ENCODE assay signal across 21 mouse cellular contexts in genomic region chr9:118802380-118802779, GRCm38 (mm10).
DNase-seq lines count a peak whose midpoint lies in the region; ATAC-seq and TF ChIP-seq lines count a peak whose summit lies in the region.
"Had no signal": no experiment of that assay in that cellular context is flagged by ENCODE, and none has a peak within 500 bp of the region (broad histone marks: within the 10 kb centered on the region; RNA-seq: fewer than 3 reads in every experiment).

No protein-coding gene starts in this region.

- no peak for TF ChIP-seq EP300 in stomach, postnatal 0 days (optimal IDR thresholded peaks at IDR 0.05)

- no peaks in the 10 kb centered on the region for H3K9me3 ChIP-seq in embryonic facial prominence, embryonic 13.5 days
- no peaks in the 10 kb centered on the region for H3K9me3 ChIP-seq in embryonic facial prominence, embryonic 10.5 days
- H3K9me3 ChIP-seq in kidney, embryonic 14.5 days (ENCODE audit: control insufficient read depth, low read length), result no peaks in the 10 kb centered on the region
- H3K9me3 ChIP-seq in stomach, embryonic 15.5 days, result no peaks in the 10 kb centered on the region
- no peaks in the 10 kb centered on the region for H3K9me3 ChIP-seq in stomach, postnatal 0 days (ENCODE audit: control insufficient read depth, low read length)
- H3K9me3 ChIP-seq: forebrain, embryonic 12.5 days; hindbrain, embryonic 10.5 days; limb, embryonic 10.5 days; liver, embryonic 15.5 days; midbrain, embryonic 15.5 days; neural tube, embryonic 12.5 days had no signal

- no peak for ATAC-seq in embryonic facial prominence, embryonic 13.5 days (ENCODE audit: insufficient number of reproducible peaks, insufficient read depth, low FRiP score, low TSS enrichment, low read depth)
- ATAC-seq in kidney, embryonic 14.5 days (ENCODE audit: low FRiP score, low TSS enrichment), result no peak
- no peak for ATAC-seq in stomach, embryonic 15.5 days (ENCODE audit: insufficient read depth, low FRiP score, low read depth)
- ATAC-seq in stomach, postnatal 0 days (ENCODE audit: low FRiP score, low TSS enrichment), result no peak
- ATAC-seq: hindbrain, embryonic 16.5 days; midbrain, embryonic 15.5 days had no signal

- no peak for TF ChIP-seq CTCF in stomach, postnatal 0 days (IDR thresholded peaks at IDR 0.05; ENCODE audit: low read depth)

- 0 out of 2 replicates have a peak, but pooled peaks cover 3% of the 10 kb centered on the region for H3K36me3 ChIP-seq in embryonic facial prominence, embryonic 13.5 days
- peaks cover 13% of the 10 kb centered on the region; the same call in 1 of the 2 replicates for H3K36me3 ChIP-seq in embryonic facial prominence, embryonic 10.5 days (replicated peaks)
- no peaks in the 10 kb centered on the region; the same call in 1 of the 2 replicates for H3K36me3 ChIP-seq in kidney, embryonic 14.5 days (ENCODE audit: control insufficient read depth, insufficient read depth, low read length)
- no peaks in the 10 kb centered on the region for H3K36me3 ChIP-seq in stomach, embryonic 15.5 days
- no peaks in the 10 kb centered on the region for H3K36me3 ChIP-seq in stomach, postnatal 0 days (ENCODE audit: control insufficient read depth, insufficient read depth, low read length)
- H3K36me3 ChIP-seq: forebrain, embryonic 12.5 days; hindbrain, embryonic 10.5 days; limb, embryonic 10.5 days; liver, embryonic 15.5 days; midbrain, embryonic 15.5 days; neural tube, embryonic 12.5 days had no signal

- H3K4me2 ChIP-seq in embryonic facial prominence, embryonic 13.5 days, result no peak overlapping the region
- no peak overlapping the region for H3K4me2 ChIP-seq in kidney, embryonic 14.5 days (replicated peaks; ENCODE audit: low read depth, low read length)
- no peak overlapping the region for H3K4me2 ChIP-seq in stomach, embryonic 15.5 days
- no peak overlapping the region for H3K4me2 ChIP-seq in stomach, postnatal 0 days (replicated peaks; ENCODE audit: low read depth)
- H3K4me2 ChIP-seq: forebrain, embryonic 12.5 days; liver, embryonic 15.5 days; midbrain, embryonic 15.5 days; neural tube, embryonic 12.5 days had no signal

- H3K4me1 ChIP-seq in embryonic facial prominence, embryonic 13.5 days, result peaks cover 25% of the 10 kb centered on the region
- H3K4me1 ChIP-seq in embryonic facial prominence, embryonic 10.5 days, result peaks cover 8% of the 10 kb centered on the region
- H3K4me1 ChIP-seq in kidney, embryonic 14.5 days (ENCODE audit: control insufficient read depth, insufficient read depth, low read length), result peaks cover 21% of the 10 kb centered on the region
- peaks cover 12% of the 10 kb centered on the region; the same call in 1 of the 2 replicates for H3K4me1 ChIP-seq in stomach, embryonic 15.5 days
- H3K4me1 ChIP-seq in stomach, postnatal 0 days (replicated peaks; ENCODE audit: control insufficient read depth, insufficient read depth), result no peaks in the 10 kb centered on the region
- H3K4me1 ChIP-seq: forebrain, embryonic 12.5 days; liver, embryonic 15.5 days; midbrain, embryonic 15.5 days; neural tube, embryonic 12.5 days had no signal

- peak overlapping the region; percentile 35; the same call in 1 of the 2 replicates for H3K27ac ChIP-seq in embryonic facial prominence, embryonic 13.5 days
- no peak overlapping the region for H3K27ac ChIP-seq in embryonic facial prominence, embryonic 10.5 days (replicated peaks)
- H3K27ac ChIP-seq in kidney, embryonic 14.5 days (ENCODE audit: low read depth, low read length), result peak overlapping the region; percentile 83; the same call in 1 of the 2 replicates
- peak overlapping the region; percentile 48; the same call in 1 of the 2 replicates for H3K27ac ChIP-seq in stomach, embryonic 15.5 days
- no peak overlapping the region for H3K27ac ChIP-seq in stomach, postnatal 0 days (replicated peaks)
- H3K27ac ChIP-seq: forebrain, embryonic 12.5 days; hindbrain, embryonic 10.5 days; limb, embryonic 10.5 days; liver, embryonic 15.5 days; macrophage; midbrain, embryonic 15.5 days; neural tube, embryonic 12.5 days had no signal

- no peak overlapping the region for H3K4me3 ChIP-seq in embryonic facial prominence, embryonic 13.5 days
- H3K4me3 ChIP-seq in embryonic facial prominence, embryonic 10.5 days, result no peak overlapping the region
- H3K4me3 ChIP-seq in kidney, embryonic 14.5 days (ENCODE audit: low read length), result no peak overlapping the region
- no peak overlapping the region for H3K4me3 ChIP-seq in stomach, embryonic 15.5 days (replicated peaks)
- H3K4me3 ChIP-seq in stomach, postnatal 0 days (ENCODE audit: low read depth, low read length), result no peak overlapping the region
- H3K4me3 ChIP-seq: erythroblast, embryonic 14.5 days; forebrain, embryonic 12.5 days; hindbrain, embryonic 10.5 days; limb, embryonic 10.5 days; liver, embryonic 15.5 days; midbrain, embryonic 15.5 days; neural tube, embryonic 12.5 days had no signal

- H3K9ac ChIP-seq in embryonic facial prominence, embryonic 13.5 days, result no peak overlapping the region
- H3K9ac ChIP-seq in kidney, embryonic 14.5 days (ENCODE audit: low read depth, low read length), result no peak overlapping the region
- no peak overlapping the region for H3K9ac ChIP-seq in stomach, embryonic 15.5 days
- H3K9ac ChIP-seq in stomach, postnatal 0 days (ENCODE audit: low read length), result no peak overlapping the region
- H3K9ac ChIP-seq: forebrain, embryonic 12.5 days; liver, embryonic 15.5 days; midbrain, embryonic 15.5 days; neural tube, embryonic 12.5 days had no signal

- 94% methylated on average over 11 of the region's 11 CpGs for WGBS in embryonic facial prominence, embryonic 13.5 days
- WGBS in embryonic facial prominence, embryonic 10.5 days, result 94% methylated on average over 11 of the region's 11 CpGs
- 87% methylated on average over 11 of the region's 11 CpGs for WGBS in kidney, embryonic 14.5 days
- WGBS in stomach, embryonic 15.5 days, result 90% methylated on average over 11 of the region's 11 CpGs
- WGBS in stomach, postnatal 0 days, result 91% methylated on average over 11 of the region's 11 CpGs

- no peak for DNase-seq in embryonic facial prominence, embryonic 10.5 days (ENCODE audit: low spot score)
- DNase-seq in kidney, postnatal 14 days, result no peak
- no peak for DNase-seq in stomach, postnatal 0 days (ENCODE audit: low spot score)
- DNase-seq in urinary bladder, postnatal 25 days (ENCODE audit: low spot score), result no peak
- DNase-seq: cerebellum, postnatal 10 days; kidney, adult 11 months; liver; right cerebral cortex, postnatal 4 days; thymus, postnatal 14 days had no signal

- no peaks in the 10 kb centered on the region for H3K27me3 ChIP-seq in embryonic facial prominence, embryonic 13.5 days
- H3K27me3 ChIP-seq in embryonic facial prominence, embryonic 10.5 days (replicated peaks; ENCODE audit: low read depth, poor library complexity, severe bottlenecking), result no peaks in the 10 kb centered on the region
- no peaks in the 10 kb centered on the region for H3K27me3 ChIP-seq in kidney, embryonic 14.5 days (ENCODE audit: control insufficient read depth, insufficient read depth, low read length)
- H3K27me3 ChIP-seq in stomach, embryonic 15.5 days (replicated peaks), result no peaks in the 10 kb centered on the region
- H3K27me3 ChIP-seq in stomach, postnatal 0 days (ENCODE audit: control insufficient read depth, insufficient read depth, low read length), result no peaks in the 10 kb centered on the region
- H3K27me3 ChIP-seq: forebrain, embryonic 12.5 days; liver, embryonic 15.5 days; midbrain, embryonic 15.5 days; neural tube, embryonic 12.5 days had no signal

Comparison
In these comparisons a context has a peak if more than half of its experiments do, and no peak if none do; other contexts are left out.
1. H3K27ac ChIP-seq: peak in embryonic facial prominence, embryonic 13.5 days (single experiment), kidney, embryonic 14.5 days (single experiment) and stomach, embryonic 15.5 days (single experiment); none in embryonic facial prominence, embryonic 10.5 days (single experiment) and stomach, postnatal 0 days (single experiment).